Mouse (Mus musculus) neural tube, embryonic 12.5 days (tissue): ENCODE results near the gene Mon2. TPM values are rescaled to one million over a fixed set of nuclear protein-coding genes. Genes with fewer than 3 reads are reported as not detected.
"Not testable (repeated sequence)": the region's sequence is repeated elsewhere in the genome, so short reads cannot be mapped to it uniquely, and the experiment has no call there.

Experiments
- ATAC-seq: fragments of 200-750 bp; cut with Nextera tagmentation; 2 replicates; pipeline ENCODE4 v1.8.0; 2017; ENCODE audit warnings: low read depth, mild to moderate bottlenecking, moderate TSS enrichment, moderate library complexity; ENCODE audit not compliant: low FRiP score
- H3K27ac ChIP-seq: fragments of 300-500 bp; sonication (generic); 2 replicates; pipeline ENCODE4 v1.5.1; 2016
- H3K27me3 ChIP-seq: fragments of 300-500 bp; sonication (generic); replicated peaks from 2 replicates; pipeline ENCODE4 v1.6.1; 2016; ENCODE audit warnings: mild to moderate bottlenecking
- H3K36me3 ChIP-seq: fragments of 300-500 bp; sonication (generic); 2 replicates; pipeline ENCODE4 v1.6.1; 2016; ENCODE audit warnings: mild to moderate bottlenecking
- H3K4me1 ChIP-seq: fragments of 300-500 bp; sonication (generic); 2 replicates; pipeline ENCODE4 v1.6.1; 2016
- H3K4me2 ChIP-seq: fragments of 300-500 bp; sonication (generic); replicated peaks from 2 replicates; pipeline ENCODE4 v1.6.1; 2016; ENCODE audit warnings: mild to moderate bottlenecking
- H3K4me3 ChIP-seq: fragments of 300-500 bp; sonication (generic); 2 replicates; pipeline ENCODE4 v1.5.1; 2016
- H3K9ac ChIP-seq: fragments of 300-500 bp; sonication (generic); 2 replicates; pipeline ENCODE4 v1.6.1; 2016; ENCODE audit warnings: mild to moderate bottlenecking
- H3K9me3 ChIP-seq: fragments of 300-500 bp; sonication (generic); 2 replicates; pipeline ENCODE4 v1.6.1; 2016; ENCODE audit warnings: mild to moderate bottlenecking
- WGBS: fragments of 180-500 bp; shearing (Covaris S2); methylation state at CpG from one replicate; pipeline ENCODE4 v1.1.7; 2016; 5-methylcytosine and 5-hydroxymethylcytosine counted together
- polyA plus RNA-seq: library from polyadenylated mRNA; unstranded; fragments of >200 nt; fragmentation: Nextera tagmentation; extraction: Ambion mirVana; gene quantifications from 2 replicates; pipeline ENCODE4 v1.2.1, GENCODE M21; 2016

Gene Mon2
- polyA plus RNA-seq, 1 experiment from 2014 or later: 38.9 TPM

DNA sequence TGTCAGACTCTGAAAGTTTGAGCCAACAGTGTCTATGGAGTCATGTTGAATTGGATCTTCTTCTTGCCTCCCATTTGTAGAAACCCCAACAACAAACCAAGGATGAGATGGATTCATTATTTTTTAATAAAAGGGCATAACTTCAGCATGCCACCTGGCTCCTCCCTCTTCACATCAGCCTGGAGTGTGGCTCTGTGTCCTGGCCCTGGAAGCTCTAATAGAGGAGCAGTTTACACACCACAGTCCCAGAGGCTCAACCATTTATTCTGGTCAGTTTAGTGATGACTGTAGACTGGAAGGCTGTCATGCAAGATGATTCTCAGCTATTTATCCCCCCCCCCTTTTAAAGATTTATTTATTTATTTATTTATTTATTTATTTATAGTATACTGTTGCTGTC lies 103.1 kb downstream of the Mon2 start:
- H3K4me1 ChIP-seq: no peaks in the 10 kb centered on the region
- no peaks in the 10 kb centered on the region for H3K27me3 ChIP-seq
- H3K4me2 ChIP-seq: no peak overlapping the region
- no peak overlapping the region for H3K9ac ChIP-seq
- H3K27ac ChIP-seq: no peak overlapping the region
- H3K4me3 ChIP-seq: no peak overlapping the region
- no peak for ATAC-seq
- no peaks in the 10 kb centered on the region for H3K36me3 ChIP-seq
- H3K9me3 ChIP-seq: no peaks in the 10 kb centered on the region

DNA sequence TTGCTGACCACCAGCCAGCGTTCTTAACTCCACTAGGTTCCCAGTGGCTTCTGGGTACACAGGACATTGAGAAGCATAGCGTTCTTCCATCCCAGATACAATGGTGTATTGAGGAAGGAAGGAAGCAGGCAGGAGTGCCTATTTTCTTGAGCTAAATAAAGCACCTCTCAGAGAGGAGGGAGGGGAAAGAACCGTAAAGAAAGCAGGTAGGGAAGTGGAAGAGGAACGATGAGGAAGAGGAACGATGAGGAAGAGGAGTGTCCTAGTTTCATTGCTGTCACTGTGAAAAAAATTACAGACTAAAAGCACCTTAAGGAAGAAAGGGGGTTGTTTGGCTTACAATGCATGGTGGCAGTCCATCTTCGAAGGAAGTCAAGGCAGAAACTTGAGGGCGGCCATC lies 106.1 kb downstream of the Mon2 start:
- H3K27ac ChIP-seq: no peak overlapping the region
- 0 out of 2 replicates have a peak, but pooled peaks cover 4% of the 10 kb centered on the region for H3K9me3 ChIP-seq
- 91% methylated on average over 7 of the region's 7 CpGs for WGBS
- ATAC-seq: no peak
- no peaks in the 10 kb centered on the region for H3K27me3 ChIP-seq
- no peaks in the 10 kb centered on the region for H3K36me3 ChIP-seq
- H3K4me3 ChIP-seq: no peak overlapping the region
- H3K9ac ChIP-seq: no peak overlapping the region
- H3K4me1 ChIP-seq: 0 out of 2 replicates have a peak, but pooled peaks cover 2% of the 10 kb centered on the region
- H3K4me2 ChIP-seq: no peak overlapping the region

DNA sequence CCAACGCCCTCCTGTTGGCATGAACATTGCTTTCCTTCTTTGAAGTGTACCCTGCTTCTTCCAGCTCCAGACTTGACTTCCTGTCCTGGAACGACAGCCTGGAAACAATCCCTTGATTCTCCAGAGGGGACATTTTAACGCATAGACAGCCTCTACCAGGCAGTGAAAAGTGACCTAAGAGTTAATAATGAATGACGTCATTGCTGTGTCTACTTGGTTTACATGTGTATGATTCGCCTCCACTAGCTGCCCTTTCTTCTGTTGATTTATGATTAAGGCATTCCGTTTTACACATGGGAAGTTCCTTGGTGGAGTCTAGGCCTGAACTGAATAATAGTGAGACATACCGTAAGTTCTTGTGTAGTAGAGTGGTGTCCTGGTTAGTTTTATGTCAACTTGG lies 109.9 kb downstream of the Mon2 start:
- no peaks in the 10 kb centered on the region for H3K36me3 ChIP-seq
- H3K4me1 ChIP-seq: peaks cover 30% of the 10 kb centered on the region
- H3K4me3 ChIP-seq: no peak overlapping the region
- no peak overlapping the region for H3K27ac ChIP-seq
- no peak overlapping the region for H3K9ac ChIP-seq
- 71% methylated on average over 7 of the region's 7 CpGs for WGBS
- 0 out of 2 replicates have a peak, but pooled peaks cover 4% of the 10 kb centered on the region for H3K9me3 ChIP-seq
- no peaks in the 10 kb centered on the region for H3K27me3 ChIP-seq
- no peak overlapping the region for H3K4me2 ChIP-seq
- ATAC-seq: no peak

DNA sequence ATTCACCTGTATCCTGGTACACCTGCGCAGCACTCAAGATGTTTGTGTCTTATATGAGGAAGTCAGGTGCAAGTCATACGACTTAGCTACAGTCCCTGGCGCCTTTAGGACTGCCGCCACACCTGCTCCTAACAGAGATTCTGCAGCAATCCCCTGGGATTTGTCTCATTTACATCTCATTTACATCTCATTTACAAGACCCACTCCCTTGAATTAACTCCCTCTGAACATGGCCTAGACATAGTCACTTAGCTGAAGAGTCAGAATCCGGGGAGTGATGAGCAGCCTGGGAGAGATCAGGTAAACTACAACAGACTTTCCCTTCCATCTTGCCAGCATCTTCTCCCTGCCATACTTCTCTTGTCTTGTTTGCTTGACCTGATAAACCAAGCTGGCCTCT lies 110.7 kb downstream of the Mon2 start:
- not testable (repeated sequence) for H3K27ac ChIP-seq, H3K4me2 ChIP-seq, ATAC-seq, H3K9ac ChIP-seq, H3K27me3 ChIP-seq, H3K4me3 ChIP-seq, H3K9me3 ChIP-seq, H3K36me3 ChIP-seq
- WGBS: 66% methylated on average over 5 of the region's 5 CpGs
- peaks cover 34% of the 10 kb centered on the region for H3K4me1 ChIP-seq

DNA sequence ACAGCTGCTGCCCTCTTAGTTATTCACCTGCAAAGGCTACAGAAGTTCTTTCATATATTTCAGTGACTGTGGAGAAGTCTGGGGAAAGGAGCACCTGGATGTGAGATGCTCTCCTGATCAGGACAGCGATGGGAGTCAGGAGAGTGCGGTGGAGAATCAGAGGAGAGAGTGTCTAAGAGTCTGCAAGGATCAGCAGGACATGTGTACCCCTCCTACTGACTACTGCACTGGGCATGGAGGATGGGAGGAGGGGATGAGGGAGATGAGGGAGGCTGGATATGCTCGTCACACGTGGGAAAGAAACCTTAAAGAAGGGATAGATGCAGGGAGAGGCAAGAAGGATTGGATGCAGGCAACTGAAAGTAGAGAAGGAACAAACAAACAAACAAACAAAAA lies 112.1 kb downstream of the Mon2 start:
- H3K9ac ChIP-seq: no peak overlapping the region
- H3K9me3 ChIP-seq: peaks cover 4% of the 10 kb centered on the region; the same call in 1 of the 2 replicates
- H3K4me2 ChIP-seq: peak overlapping the region; percentile 61
- H3K36me3 ChIP-seq: no peaks in the 10 kb centered on the region
- no peaks in the 10 kb centered on the region for H3K27me3 ChIP-seq
- no peak overlapping the region for H3K4me3 ChIP-seq
- WGBS: 27% methylated on average over 4 of the region's 4 CpGs
- ATAC-seq: peak; percentile 15
- peak overlapping the region; percentile 38 for H3K27ac ChIP-seq
- H3K4me1 ChIP-seq: peaks cover 34% of the 10 kb centered on the region

DNA sequence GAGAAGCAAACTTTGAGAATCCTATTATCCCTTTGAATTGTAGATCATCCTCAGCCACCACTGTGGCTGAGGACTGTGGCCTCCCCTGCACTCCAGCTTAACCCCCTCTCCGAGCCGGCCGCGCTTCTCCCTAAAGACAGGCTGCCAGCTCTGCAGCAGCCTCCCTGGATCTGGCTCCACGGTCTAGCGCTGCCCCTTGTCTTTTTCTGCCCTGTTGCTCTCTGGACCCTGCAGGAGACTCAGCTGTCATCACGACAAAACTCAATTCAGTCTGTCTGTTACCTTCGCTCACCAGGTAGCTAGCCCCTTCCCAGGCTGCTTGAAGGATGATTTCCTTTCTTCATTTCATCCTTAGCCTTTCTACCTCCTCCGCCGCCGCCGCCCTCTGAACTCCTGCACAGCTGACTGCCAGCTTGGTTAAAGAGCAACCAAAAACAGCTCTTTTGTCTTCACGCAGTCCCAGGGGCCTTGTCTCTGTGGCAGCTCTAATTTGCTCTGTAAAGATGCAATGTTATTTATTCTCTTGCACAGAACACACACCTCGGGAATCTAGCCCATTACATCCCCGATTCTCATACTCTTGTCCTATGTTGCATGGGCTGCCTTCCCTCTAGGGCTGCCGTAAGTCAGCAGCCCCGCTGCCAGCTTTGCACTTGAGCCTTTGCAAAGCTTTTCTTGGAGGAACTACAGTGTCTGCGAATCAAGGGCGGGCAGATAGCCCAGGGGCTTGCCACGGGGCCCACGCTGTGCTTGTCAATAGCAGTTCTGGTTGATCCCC lies 112.7 kb downstream of the Mon2 start:
- Histone ChIP-seq H3K27ac (peak overlapping the region; percentile 38), H3K4me3 (no peak overlapping the region; the same call in 1 of the 2 replicates), H3K9me3 (peaks cover 4% of the 10 kb centered on the region; the same call in 1 of the 2 replicates), H3K27me3 (no peaks in the 10 kb centered on the region), H3K4me1 (peaks cover 34% of the 10 kb centered on the region), H3K36me3 (no peaks in the 10 kb centered on the region), H3K9ac (peak overlapping the region; percentile 36), H3K4me2 (peak overlapping the region; percentile 61)
- ATAC-seq: peak; percentile 23
- under 1% methylated on average over 21 of the region's 21 CpGs for WGBS

DNA sequence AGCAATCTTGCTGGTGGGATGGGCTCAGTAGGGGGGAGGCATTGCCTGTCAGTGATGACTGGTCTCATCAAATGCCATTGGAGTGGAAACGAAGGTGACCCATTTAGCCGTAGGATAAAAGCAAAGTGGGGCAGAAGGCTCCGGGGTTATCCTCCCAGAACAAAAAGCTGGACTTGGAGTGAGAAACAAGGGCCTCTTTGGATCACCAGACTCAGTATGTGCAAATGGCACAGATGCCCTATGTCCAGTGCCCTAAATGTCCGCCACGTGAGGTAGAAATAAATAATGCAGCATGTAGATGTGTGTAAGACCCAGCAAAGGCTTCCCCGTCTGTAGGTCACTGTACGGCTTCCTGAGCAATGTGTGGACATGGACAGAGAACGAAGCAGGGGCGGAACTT lies 113.7 kb downstream of the Mon2 start:
- Histone ChIP-seq H3K9ac (no peak overlapping the region), H3K4me1 (peaks cover 34% of the 10 kb centered on the region), H3K4me2 (peak overlapping the region; percentile 61; the same call in 1 of the 2 replicates), H3K27ac (no peak overlapping the region), H3K36me3 (no peaks in the 10 kb centered on the region), H3K9me3 (peaks cover 2% of the 10 kb centered on the region; the same call in 1 of the 2 replicates), H3K27me3 (no peaks in the 10 kb centered on the region), H3K4me3 (no peak overlapping the region)
- ATAC-seq: no peak
- WGBS: 57% methylated on average over 9 of the region's 9 CpGs

DNA sequence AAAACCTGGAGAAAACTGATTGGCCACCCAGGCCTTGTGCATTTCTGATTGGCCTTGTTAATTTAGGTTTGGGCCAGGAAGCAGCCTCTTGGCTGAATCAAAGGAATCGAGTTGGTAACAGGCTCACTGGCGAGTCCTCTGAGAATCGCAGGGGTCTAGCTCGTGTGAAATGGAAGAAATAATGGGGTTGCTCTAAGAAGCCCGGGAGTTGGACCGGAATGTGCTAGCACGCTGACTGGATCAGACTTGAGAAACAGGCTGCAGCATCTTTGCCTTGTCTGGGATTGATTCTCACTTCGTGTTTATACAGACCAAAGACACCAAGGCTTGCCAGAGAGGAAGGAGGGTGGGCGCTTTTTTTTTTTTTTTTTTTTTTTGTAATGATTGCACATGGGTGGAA lies 114.8 kb downstream of the Mon2 start:
- no peak overlapping the region for H3K4me3 ChIP-seq
- 69% methylated on average over 9 of the region's 9 CpGs for WGBS

DNA sequence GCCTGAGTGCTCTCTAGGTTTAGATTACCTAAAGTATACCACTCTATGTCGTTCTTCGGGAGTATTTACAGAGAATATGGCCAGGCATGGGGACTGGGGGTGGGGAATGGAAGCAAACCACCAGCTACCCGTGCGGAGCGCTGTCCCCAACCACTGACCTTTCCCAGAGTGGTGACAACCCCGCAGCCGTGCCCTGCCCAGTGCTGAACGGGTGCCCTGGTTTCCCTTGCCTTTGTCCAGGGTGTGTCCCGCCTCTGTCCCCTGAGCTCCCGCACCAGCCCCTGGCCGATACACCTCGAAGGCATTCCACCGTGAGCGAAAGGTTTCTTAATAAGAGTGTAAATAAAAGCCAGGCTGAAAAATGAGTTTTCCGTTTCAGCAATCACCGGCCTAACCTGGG lies 115.6 kb downstream of the Mon2 start:
- Histone ChIP-seq H3K4me3 (no peak overlapping the region), H3K9ac (no peak overlapping the region), H3K9me3 (no peaks in the 10 kb centered on the region; the same call in 1 of the 2 replicates), H3K36me3 (no peaks in the 10 kb centered on the region), H3K4me2 (no peak overlapping the region), H3K27me3 (no peaks in the 10 kb centered on the region), H3K4me1 (peaks cover 32% of the 10 kb centered on the region), H3K27ac (0 out of 2 replicates have a peak overlapping the region, but pooled peaks have one; percentile 20)
- ATAC-seq: no peak
- 71% methylated on average over 16 of the region's 16 CpGs for WGBS

More for the DNA sequence above, 114.8 kb downstream of the Mon2 start:
- Histone ChIP-seq H3K36me3 (no peaks in the 10 kb centered on the region), H3K9me3 (no peaks in the 10 kb centered on the region; the same call in 1 of the 2 replicates), H3K27me3 (no peaks in the 10 kb centered on the region), H3K4me2 (no peak overlapping the region), H3K4me1 (peaks cover 34% of the 10 kb centered on the region), H3K9ac (no peak overlapping the region), H3K27ac (no peak overlapping the region)
- no peak for ATAC-seq

DNA sequence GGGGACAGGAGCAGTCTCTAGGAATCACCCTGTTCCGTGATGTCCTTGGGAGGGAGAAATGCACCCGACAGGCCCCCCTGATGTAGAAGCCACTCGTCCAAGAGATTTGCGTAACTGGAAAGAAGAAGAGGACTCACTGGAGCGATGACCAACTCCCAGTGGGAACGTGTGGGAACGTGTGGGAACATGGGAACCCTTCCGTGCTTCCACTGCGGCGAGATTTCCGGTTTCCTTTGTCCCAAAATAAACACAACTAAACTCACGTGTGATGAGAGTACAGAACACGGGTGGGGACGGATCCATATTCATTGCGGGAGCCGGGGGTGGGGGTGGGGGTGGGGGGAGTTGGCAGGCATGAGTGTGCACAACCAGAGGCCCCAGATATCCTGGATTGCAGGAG lies 116.1 kb downstream of the Mon2 start:
- Histone ChIP-seq H3K9ac (no peak overlapping the region), H3K4me3 (no peak overlapping the region), H3K27ac (no peak overlapping the region), H3K27me3 (no peaks in the 10 kb centered on the region), H3K9me3 (no peaks in the 10 kb centered on the region; the same call in 1 of the 2 replicates), H3K4me2 (no peak overlapping the region), H3K4me1 (peaks cover 32% of the 10 kb centered on the region), H3K36me3 (no peaks in the 10 kb centered on the region)
- ATAC-seq: no peak
- WGBS: 87% methylated on average over 16 of the region's 16 CpGs

DNA sequence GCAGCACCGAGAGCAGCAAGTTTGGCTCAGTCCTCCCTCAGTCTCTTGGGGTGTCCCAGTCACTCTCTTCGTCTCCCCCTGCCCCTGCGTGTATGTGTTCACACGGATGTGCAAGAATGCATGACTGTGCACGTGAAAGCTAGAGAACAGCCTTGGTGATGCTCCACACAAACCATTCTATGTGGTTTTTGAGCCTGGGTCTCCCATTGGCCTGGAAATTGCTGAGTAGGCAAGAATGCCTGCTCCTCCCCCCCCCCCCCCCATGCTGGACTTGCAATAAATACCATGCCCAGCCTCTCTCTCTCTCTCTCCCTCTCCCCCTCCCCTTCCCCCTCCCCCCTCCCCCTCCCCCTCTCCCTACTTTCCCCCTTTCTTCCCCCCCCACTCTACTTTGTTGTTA lies 117.6 kb downstream of the Mon2 start:
- no peak overlapping the region for H3K4me2 ChIP-seq
- no peaks in the 10 kb centered on the region; the same call in 1 of the 2 replicates for H3K9me3 ChIP-seq
- no peak overlapping the region for H3K27ac ChIP-seq
- H3K36me3 ChIP-seq: no peaks in the 10 kb centered on the region
- no peaks in the 10 kb centered on the region for H3K27me3 ChIP-seq
- H3K9ac ChIP-seq: no peak overlapping the region
- ATAC-seq: no peak
- WGBS: 89% methylated on average over 5 of the region's 5 CpGs
- no peak overlapping the region for H3K4me3 ChIP-seq
- peaks cover 21% of the 10 kb centered on the region for H3K4me1 ChIP-seq

DNA sequence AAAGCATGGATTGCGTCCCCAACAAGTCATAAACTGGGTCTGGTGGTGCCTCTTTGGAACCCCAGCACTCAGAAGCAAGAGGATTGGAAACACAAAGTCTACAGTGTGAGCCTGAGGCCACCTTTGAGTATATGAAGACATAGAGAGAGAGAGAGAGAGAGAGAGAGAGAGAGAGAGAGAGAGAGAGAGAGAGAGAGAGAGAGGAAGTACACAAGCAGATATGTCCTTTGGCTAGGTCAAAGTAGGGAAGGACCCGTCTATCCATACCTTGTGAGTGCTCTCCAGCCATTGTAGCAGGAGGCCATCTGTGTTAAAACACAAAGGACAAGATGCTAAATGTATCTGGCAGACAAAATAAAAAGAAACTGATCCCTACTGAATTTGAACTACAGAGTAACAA lies 118.4 kb downstream of the Mon2 start:
- Histone ChIP-seq H3K27ac (no peak overlapping the region), H3K4me2 (no peak overlapping the region), H3K4me3 (no peak overlapping the region), H3K9me3 (no peaks in the 10 kb centered on the region; the same call in 1 of the 2 replicates), H3K27me3 (no peaks in the 10 kb centered on the region), H3K9ac (no peak overlapping the region), H3K36me3 (no peaks in the 10 kb centered on the region), H3K4me1 (peaks cover 13% of the 10 kb centered on the region)
- ATAC-seq: no peak
- 87% methylated on average over 2 of the region's 2 CpGs for WGBS

DNA sequence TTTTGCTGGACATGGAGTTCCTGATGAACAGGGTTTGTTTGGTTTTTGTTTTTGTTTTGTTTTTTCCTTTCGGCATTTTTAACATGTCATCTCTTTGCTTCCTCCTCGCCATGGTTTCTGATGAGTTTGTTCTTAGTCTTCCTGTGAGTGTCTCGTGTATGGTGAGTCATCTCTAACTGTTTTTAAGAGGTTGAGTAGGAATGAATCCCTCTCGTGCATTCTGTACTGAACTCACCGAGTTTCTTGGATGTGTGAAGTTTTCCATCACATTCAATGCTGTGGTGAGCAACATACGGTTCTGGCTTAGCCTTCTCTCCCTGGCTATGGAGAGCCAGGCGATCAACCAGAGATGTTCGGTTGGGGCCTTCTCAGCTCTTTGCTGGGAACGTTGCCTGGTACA lies 122.7 kb downstream of the Mon2 start:
- H3K27ac ChIP-seq: no peak overlapping the region
- no peak for ATAC-seq
- WGBS: 91% methylated on average over 9 of the region's 9 CpGs
- H3K9ac ChIP-seq: no peak overlapping the region
- H3K4me2 ChIP-seq: no peak overlapping the region
- no peaks in the 10 kb centered on the region for H3K27me3 ChIP-seq
- no peak overlapping the region for H3K4me3 ChIP-seq
- H3K4me1 ChIP-seq: no peaks in the 10 kb centered on the region
- H3K9me3 ChIP-seq: no peaks in the 10 kb centered on the region
- H3K36me3 ChIP-seq: no peaks in the 10 kb centered on the region
